15 mouse cellular contexts compared by ENCODE assay signal in the genomic region with DNA sequence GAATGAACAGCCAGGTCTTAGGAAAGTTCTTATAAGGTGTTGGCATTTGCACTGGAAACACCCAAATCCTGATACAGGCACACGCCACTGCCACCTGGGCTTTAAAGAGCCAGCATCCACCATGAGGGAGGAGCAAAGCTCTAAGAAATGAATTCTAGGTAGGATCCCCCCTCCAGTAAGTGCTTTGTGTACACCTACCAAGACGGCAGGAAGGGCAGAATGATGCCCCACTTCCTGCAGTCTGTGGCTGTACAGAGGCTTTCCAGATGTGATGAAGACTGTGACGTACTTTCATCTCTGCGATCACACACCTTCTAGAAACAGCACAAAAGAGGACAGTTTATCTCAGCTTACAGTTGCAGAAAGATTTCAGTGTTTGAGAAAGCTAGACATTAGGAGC.
DNase-seq lines count a peak whose midpoint lies in the region; ATAC-seq lines count a peak whose summit lies in the region.
"Had no signal": no experiment of that assay in that cellular context is flagged by ENCODE, and none has a peak within 500 bp of the region (broad histone marks: within the 10 kb centered on the region; RNA-seq: fewer than 3 reads in every experiment).

No protein-coding gene starts in this region.

- intact Hi-C loops in heart, postnatal 25 days (cut with DNase I): no loop called here
- intact Hi-C loops in gastrocnemius, postnatal 36 days (cut with DNase I): no loop called here

- no peak for DNase-seq in heart, postnatal 25 days (ENCODE audit: low spot score)
- DNase-seq in thymus, postnatal 14 days: peak; percentile 66
- DNase-seq in right cerebral cortex, postnatal 14 days: no peak
- no peak for DNase-seq in gastrocnemius, postnatal 36 days
- DNase-seq: cerebellum, adult 11-12 months; lung, adult 18-20 months had no signal

- H3K4me2 ChIP-seq in heart, embryonic 16.5 days (ENCODE audit: low read depth, low read length): no peak overlapping the region
- no peak overlapping the region for H3K4me2 ChIP-seq in embryonic facial prominence, embryonic 13.5 days
- no peak overlapping the region for H3K4me2 ChIP-seq in limb, embryonic 15.5 days
- H3K4me2 ChIP-seq: heart, embryonic 15.5 days; kidney, embryonic 15.5 days; neural tube, embryonic 15.5 days had no signal

- WGBS in heart, embryonic 16.5 days: 68% methylated on average over 4 of the region's 4 CpGs
- 43% methylated on average over 4 of the region's 4 CpGs for WGBS in embryonic facial prominence, embryonic 13.5 days
- WGBS in limb, embryonic 15.5 days: 44% methylated on average over 4 of the region's 4 CpGs

- no peak overlapping the region for H3K9ac ChIP-seq in heart, embryonic 16.5 days (ENCODE audit: low read length)
- H3K9ac ChIP-seq in embryonic facial prominence, embryonic 13.5 days: no peak overlapping the region
- no peak overlapping the region for H3K9ac ChIP-seq in limb, embryonic 15.5 days
- H3K9ac ChIP-seq: heart, embryonic 15.5 days; kidney, embryonic 15.5 days; neural tube, embryonic 15.5 days had no signal

- H3K36me3 ChIP-seq in heart, embryonic 16.5 days (ENCODE audit: control insufficient read depth, insufficient read depth): no peaks in the 10 kb centered on the region
- H3K36me3 ChIP-seq in embryonic facial prominence, embryonic 13.5 days: no peaks in the 10 kb centered on the region
- no peaks in the 10 kb centered on the region for H3K36me3 ChIP-seq in limb, embryonic 15.5 days
- H3K36me3 ChIP-seq: heart, embryonic 15.5 days; kidney, embryonic 15.5 days; neural tube, embryonic 15.5 days had no signal

- no peaks in the 10 kb centered on the region for H3K27me3 ChIP-seq in heart, embryonic 16.5 days (ENCODE audit: control insufficient read depth, insufficient read depth, low read length)
- H3K27me3 ChIP-seq in embryonic facial prominence, embryonic 13.5 days: no peaks in the 10 kb centered on the region
- no peaks in the 10 kb centered on the region for H3K27me3 ChIP-seq in limb, embryonic 15.5 days
- H3K27me3 ChIP-seq: heart, embryonic 15.5 days; kidney, embryonic 15.5 days; neural tube, embryonic 15.5 days had no signal

- peak overlapping the region; percentile 61; the same call in 1 of the 2 replicates for H3K27ac ChIP-seq in heart, embryonic 16.5 days (ENCODE audit: low read length)
- peak overlapping the region; percentile 49 for H3K27ac ChIP-seq in embryonic facial prominence, embryonic 13.5 days
- H3K27ac ChIP-seq in limb, embryonic 15.5 days: peak overlapping the region; percentile 64
- H3K27ac ChIP-seq: heart, embryonic 15.5 days; kidney, embryonic 15.5 days; layer of hippocampus, adult 2 months; neural tube, embryonic 15.5 days had no signal

- H3K4me1 ChIP-seq in heart, embryonic 16.5 days (ENCODE audit: control insufficient read depth, insufficient read depth, low read length): peaks cover 8% of the 10 kb centered on the region
- peaks cover 14% of the 10 kb centered on the region for H3K4me1 ChIP-seq in embryonic facial prominence, embryonic 13.5 days
- peaks cover 21% of the 10 kb centered on the region for H3K4me1 ChIP-seq in limb, embryonic 15.5 days
- H3K4me1 ChIP-seq: neural tube, embryonic 15.5 days had no signal

- no peaks in the 10 kb centered on the region for H3K9me3 ChIP-seq in heart, embryonic 16.5 days (replicated peaks; ENCODE audit: control insufficient read depth, low read length)
- H3K9me3 ChIP-seq in embryonic facial prominence, embryonic 13.5 days: no peaks in the 10 kb centered on the region
- H3K9me3 ChIP-seq in limb, embryonic 15.5 days: no peaks in the 10 kb centered on the region
- H3K9me3 ChIP-seq: heart, embryonic 15.5 days; kidney, embryonic 15.5 days; neural tube, embryonic 15.5 days had no signal

- H3K4me3 ChIP-seq in heart, embryonic 16.5 days (ENCODE audit: low read length): no peak overlapping the region
- H3K4me3 ChIP-seq in embryonic facial prominence, embryonic 13.5 days: no peak overlapping the region
- H3K4me3 ChIP-seq in limb, embryonic 15.5 days: no peak overlapping the region
- H3K4me3 ChIP-seq: heart, embryonic 15.5 days; kidney, embryonic 15.5 days; layer of hippocampus, adult 2 months; neural tube, embryonic 15.5 days had no signal

- peak; percentile 71 for ATAC-seq in heart, embryonic 16.5 days (replicated peaks; ENCODE audit: extremely low read depth, insufficient read depth, low FRiP score)
- no peak for ATAC-seq in embryonic facial prominence, embryonic 13.5 days (ENCODE audit: insufficient number of reproducible peaks, insufficient read depth, low FRiP score, low TSS enrichment, low read depth)
- no peak for ATAC-seq in limb, embryonic 15.5 days (ENCODE audit: insufficient number of reproducible peaks, low FRiP score, low TSS enrichment, low read depth)
- ATAC-seq in erythroblast, adult 5-6 weeks (replicated peaks; ENCODE audit: low FRiP score, poor library complexity, severe bottlenecking): no peak
- ATAC-seq: hindbrain, embryonic 16.5 days had no signal
